Mouse (Mus musculus): ENCODE results near the gene Tmem132c.

The Tmem132c gene

DNA sequence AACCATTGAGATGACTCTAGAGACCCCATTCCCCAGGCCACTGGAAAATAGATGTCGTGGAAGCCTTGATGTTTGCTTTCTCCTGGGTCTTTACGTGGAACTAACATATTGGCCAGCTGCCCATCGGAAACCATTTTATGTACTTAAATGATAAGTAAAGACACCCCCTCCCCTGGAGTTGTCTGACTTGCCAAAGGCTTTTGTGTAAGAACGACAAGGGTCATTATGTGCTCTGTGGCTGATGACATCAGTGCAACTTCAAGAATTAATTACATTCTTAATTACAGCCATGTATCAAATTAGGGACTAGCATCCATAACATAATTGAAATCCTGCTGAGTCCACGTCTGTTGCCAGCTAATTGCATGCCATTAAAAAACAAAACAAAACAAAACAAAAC is 45.3 kb downstream of the Tmem132c start:
- no peak for DNase-seq (ENCODE audit: low read depth)

DNA sequence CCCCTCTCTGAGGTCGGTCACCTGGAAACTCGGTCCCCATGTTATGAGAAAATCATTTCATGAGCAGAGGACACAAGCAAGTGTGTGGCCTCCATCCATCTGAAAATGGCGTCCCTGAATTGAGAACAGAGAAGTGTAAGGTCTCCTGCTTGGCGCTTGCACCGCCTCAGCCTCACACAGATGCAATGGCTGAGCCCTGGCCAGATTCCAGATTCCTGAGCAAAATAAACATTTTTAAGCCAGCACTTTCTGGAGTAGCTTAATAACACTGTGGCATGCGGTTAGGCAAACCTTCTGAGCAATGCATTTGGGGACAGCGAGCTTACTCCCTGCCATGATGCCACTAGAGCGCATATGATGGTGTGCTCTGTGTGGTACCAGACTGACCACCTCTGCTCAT is 48.1 kb downstream of the Tmem132c start:
- DNase-seq (ENCODE audit: low read depth), result no peak

DNA sequence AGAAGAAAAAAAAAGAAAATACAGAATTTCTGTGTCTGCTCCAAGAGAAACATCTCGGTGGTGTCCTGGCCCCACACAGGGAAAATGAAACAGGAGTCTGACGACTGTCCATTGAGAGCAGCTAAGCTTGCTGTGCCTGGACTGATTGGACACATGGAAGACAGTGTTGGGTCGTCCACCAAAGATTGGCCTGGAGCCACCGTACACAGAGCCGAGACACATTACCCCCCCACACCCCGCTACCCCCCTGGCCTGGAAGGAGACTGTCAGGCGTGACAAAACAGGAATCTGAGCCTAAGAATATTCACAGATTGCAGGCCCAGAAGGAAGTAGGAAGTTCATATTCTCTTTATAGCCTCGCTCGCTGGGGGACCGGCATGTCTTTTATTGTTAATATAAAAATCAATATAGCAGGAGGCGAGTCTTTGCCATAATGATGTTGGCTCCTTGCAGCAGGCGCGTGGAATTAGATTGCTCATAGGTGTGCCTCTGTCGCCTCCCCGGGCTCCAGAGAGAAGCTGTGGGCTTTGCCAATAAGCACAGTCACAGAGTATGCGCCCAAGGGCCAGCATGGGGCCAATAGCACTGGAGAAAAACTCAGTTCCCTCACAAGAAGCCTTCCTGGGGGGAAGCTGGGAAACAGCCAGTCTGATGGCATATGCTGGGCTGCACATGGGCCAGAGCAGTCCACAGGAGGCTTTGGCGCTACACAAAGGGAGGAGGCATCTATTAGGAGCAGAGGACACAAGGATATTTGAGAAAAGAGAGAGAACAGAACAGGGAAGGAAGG is 49.0 kb downstream of the Tmem132c start:
- no peak for DNase-seq (ENCODE audit: low read depth)

DNA sequence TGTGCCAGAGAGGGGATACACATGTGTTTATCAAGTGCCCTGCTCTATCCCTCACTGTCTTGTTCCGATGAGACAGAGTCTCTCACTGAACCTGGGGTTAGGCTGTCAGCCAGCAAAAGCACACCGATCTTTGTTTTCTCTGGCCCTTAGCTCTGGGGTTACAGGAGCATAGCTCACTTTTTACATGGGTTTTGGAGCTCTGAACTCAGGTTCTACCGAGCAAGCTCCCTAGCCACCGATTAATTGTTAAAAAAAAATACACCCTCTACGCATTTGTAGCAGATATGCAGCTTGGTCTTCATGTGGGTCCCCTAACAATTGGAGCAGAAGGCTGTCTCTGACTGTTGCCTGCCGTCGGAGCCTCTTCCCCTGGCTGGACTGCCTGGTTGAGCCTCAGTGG is 50.0 kb downstream of the Tmem132c start:
- DNase-seq (ENCODE audit: low read depth), result no peak

DNA sequence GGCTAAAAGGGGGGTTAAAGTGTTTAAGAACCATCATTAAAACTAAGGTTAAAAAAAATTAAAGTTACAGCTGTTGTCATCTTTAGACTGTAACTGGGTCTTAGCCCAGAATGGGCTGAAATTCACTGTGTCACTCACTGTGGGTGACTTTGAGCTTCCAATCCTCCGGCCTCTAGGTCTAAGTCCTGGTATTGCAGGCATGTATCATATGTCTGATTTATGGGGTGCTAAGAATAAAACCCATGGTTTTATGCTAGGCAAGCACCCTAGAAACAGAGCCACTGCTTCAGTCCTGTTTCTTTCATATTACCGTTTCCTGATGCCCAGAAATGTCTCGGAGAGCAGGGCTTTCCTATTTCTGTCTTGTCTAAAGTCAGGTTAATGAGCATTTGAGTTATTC is 52.1 kb downstream of the Tmem132c start:
- no peak for DNase-seq (ENCODE audit: low read depth)

DNA sequence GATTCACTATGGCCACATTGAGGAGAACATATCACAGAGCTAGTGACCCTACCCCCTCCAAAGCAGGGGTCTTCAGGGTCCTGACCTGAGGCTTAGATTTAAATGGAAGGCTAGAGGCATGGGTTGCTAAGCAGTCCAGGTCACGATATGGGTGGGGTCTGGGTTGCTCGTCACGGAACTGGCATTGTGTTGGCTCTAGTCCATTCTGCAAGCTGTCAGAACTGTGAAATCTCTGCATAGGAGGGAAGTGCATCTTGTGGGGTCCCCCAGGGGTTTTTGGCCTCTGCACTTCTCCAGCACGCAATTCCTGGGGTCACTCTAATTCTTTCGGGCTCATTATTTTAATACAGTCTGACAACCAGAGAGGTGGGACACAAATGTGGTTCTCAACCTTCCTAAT is 55.9 kb downstream of the Tmem132c start:
- no peak for DNase-seq (ENCODE audit: low read depth)

DNA sequence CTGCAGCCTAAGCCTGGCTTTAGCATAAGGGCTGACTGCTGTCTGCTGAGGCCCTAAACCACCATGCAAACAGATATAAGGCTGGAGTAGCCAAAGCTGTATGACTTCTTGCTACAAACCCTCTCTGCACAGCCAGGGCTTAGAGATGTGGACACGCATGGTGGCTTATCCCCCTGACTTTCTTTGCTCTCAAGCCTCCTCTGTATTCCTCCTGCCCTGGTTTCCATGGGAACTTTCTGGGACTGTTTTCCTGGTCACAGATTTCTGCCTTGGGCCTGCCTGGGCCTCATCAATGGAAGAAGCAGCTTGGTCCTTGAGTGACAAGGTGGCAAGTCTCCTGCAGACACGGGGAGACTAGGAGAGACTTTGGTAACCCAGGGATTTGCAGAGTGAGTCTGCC is 56.5 kb downstream of the Tmem132c start:
- no peak for DNase-seq (ENCODE audit: low read depth)

DNA sequence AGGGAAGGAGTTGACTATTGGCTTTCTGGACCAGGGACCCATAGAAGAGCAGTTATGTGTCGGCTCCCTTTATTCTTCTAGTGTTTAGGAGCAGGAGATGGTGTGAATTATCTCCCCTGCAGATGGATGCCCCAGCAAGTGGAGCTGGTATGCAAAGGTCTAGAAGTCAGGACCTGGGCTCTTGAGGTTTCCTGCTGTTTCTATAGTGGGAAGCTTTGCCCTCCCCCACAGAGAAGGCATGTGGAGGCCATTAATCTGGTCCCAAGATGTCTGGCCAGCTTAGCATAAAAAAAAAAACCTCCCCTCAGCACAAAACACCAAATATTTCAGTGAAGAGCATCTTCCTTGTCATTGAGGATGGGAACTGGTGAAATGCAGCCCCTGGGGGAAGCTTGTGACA is 57.4 kb downstream of the Tmem132c start:
- no peak for DNase-seq (ENCODE audit: low read depth)

DNA sequence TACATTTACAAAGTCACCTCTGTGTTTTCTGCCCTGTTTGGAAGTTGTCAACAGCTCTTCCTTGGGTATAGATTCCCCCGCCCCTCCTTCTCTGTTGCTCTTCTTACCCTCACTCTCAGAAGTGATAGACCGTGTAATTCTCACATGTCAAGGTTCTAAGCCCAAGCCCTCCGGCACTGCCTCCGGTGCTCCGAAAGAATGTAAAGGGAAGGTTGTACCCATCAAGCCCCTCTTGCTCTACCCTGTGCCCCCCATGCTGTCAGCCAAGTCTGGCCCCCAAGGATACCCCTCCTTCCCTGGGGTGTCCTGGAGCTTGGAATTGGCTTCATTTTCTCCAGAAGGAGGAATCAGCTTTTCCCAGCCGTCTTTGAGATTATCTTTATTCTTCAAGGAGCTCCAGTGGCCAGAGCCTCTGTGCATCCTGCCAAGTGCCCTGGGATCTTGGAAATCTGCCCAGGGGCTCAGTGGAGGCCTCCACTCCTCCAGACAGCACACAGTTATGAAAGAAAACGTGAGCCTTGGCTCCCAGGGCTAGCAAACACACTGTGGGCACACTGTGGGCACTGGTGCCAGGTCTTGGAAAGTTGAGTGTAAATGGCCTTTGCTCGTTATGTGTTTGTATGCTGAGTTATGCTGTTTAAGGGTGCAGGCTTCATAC is 59.1 kb downstream of the Tmem132c start:
- no peak for DNase-seq (ENCODE audit: low read depth)

DNA sequence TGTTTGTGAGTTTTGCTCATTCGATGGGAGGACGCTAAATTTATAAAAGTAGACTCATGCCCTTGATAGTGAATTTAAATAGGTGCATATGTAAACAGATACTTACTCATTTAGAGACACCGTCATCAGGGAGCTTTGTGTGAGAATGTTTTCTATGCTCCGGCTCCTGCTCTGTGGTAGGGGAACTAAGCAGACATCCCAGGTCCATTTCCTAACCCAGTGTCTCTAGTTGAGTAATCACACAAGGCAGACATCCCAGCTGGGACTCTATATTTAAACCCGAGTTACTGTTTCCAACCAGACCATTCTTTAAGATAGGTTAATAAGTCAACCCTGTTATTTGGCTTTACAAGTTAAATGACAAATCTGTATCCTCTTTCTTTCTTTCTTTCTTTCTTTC is 63.7 kb downstream of the Tmem132c start:
- no peak for DNase-seq (ENCODE audit: low read depth)

DNA sequence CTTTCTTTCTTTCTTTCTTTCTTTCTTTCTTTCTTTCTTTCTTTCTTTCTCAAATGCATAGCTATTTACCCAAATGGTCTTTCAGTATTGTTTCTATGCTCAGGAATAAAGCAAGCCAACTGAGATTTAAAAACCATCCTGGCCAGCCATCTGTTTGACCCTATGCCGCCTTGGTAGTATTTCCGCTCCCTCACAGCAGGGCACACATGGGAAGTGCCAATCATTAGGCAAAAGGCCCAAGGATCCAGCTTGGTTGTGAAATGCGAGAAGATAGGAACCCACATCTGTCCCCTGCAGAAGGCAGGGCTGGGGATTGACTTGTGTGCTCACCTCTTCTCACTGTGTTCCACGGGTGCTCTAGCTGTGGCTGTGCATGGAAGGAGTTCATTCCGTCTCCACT is 64.1 kb downstream of the Tmem132c start:
- DNase-seq (ENCODE audit: low read depth), result no peak

DNA sequence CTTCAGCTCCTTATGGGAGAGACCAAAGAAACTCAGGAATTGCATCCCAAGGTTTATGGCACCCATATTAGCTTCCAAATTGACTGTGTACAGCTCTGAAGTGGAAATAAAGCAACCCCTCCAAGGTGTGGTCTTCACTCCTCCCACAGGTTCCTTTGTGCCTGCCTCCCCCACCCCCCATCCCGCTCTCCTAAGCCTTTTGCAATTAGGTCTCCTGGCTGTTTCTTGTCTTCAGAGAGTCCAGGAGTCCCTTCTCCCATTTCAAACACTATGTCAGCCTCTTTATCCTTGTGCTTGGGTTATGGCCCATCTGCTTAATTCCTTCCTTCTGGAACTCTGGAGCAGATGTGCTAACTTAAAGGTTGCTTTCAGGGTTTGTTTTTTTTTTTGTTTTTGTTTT is 65.1 kb downstream of the Tmem132c start:
- no peak for DNase-seq (ENCODE audit: low read depth)

DNA sequence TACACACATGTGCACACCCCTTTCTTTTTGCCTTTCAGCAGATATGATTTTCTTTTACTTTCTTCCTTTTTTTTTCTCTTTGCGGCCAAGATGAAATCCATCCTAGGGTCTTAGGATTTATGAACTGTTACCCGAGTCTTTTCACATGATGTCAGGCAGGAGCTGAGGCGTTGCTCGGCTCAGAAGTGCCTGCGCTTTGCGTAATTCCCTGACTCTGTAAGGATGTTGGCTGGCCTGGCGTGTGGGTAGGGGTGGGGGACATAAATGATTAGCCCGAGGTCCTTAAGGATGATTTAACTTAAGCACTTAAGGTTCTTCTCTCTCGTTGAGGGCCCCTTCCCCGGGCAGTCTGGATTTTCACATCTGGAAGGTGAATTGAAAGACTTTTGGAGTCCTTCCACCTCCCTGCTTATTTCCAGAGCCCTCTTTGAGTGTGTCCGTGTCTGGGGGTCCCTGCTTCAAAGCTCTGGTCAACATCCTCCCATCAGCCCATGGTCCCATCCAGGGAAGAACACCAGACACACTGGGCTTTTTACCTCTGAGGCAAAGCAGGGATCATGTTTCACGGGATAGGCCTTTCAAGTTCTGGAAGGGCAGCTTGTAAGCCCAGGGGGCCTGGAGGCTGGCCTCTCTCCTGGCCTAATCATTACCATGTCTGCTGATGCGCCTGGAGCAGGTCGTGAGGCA is 68.9 kb downstream of the Tmem132c start:
- no peak for DNase-seq (ENCODE audit: low read depth)

DNA sequence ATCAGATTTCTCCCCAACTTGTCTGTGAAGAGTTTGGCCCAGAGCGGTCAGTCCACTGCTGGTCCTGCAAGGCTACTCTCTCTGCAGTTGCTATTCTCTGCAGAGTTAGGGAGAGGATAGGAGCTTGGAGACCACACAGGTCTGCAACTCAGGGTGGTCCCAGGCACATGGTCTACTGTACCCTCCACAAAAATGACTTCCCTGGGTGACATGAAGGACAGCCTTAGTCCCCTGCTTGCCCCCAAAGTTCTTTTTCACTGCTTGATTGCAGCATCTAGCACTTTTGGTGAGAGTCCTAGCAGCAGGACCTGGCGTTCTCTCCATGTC is 69.4 kb downstream of the Tmem132c start:
- DNase-seq (ENCODE audit: low read depth), result no peak

DNA sequence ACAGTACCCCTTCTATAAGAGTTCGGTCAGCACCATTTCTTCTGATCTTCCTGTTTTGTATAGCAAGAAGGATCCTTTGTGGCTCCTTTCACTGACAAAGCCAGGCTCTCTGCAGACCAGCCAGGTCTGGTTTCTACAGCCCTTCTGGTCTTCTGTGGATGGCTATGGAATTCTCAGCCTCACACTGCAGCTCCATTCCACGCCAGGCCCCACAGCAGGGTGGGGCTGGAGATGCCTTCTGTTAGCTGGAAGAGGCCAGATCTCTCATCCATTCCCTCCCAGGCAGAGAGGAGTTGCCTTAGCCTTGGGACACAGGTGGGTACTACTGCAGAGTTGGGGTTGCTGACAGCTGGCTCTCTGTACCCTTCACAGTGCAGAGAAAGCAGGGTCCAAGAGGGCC is 72.0 kb downstream of the Tmem132c start:
- no peak for DNase-seq (ENCODE audit: low read depth)

DNA sequence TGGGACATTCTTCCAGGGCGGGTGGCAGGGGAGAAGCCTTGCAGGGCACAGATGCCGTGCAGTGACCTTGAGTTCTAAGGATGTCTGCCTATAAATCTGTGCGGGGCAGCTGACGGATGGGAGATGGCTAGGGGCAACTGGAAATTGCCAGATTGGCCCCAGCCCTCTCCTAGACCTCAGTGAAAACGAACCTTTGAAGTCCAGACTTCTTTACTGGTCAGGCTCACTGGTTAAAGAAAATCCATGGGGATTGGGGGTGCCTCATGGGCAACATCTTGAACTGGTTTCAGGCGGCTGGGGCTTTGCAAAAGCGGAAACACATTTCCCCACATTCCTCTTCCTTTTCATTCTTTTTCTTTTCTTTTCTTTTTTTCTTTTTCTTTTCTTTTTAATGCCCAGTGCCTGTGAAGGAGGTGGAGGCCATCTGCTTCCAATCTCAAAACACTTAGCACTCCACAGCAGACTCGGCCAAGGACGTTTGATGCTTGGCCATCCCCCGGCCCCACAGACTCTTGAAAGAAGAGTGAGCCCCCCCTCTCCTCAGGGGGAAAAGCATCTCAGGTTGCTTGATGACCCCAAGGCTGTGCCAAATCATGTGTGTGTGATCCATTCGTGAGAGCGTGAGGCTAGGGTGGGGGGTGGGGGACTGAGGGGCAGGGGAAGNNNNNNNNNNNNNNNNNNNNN is 77.6 kb downstream of the Tmem132c start:
- no peak for DNase-seq (ENCODE audit: low read depth)

DNA sequence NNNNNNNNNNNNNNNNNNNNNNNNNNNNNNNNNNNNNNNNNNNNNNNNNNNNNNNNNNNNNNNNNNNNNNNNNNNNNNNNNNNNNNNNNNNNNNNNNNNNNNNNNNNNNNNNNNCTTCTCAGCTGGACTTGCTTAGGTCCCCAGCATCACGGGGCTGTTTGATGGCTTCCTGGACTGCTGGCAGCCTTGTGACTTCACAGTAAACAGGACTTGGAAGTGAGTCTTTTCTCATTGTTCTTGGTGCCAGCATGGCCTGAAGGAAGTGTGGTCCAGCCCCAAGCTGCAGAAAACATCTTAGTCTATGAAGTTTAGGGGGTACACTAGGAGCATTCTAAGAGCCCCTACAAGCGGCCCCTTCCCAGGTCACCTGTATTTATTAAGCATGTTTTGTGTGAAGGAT is 83.0 kb downstream of the Tmem132c start:
- no peak for DNase-seq (ENCODE audit: low read depth)

DNA sequence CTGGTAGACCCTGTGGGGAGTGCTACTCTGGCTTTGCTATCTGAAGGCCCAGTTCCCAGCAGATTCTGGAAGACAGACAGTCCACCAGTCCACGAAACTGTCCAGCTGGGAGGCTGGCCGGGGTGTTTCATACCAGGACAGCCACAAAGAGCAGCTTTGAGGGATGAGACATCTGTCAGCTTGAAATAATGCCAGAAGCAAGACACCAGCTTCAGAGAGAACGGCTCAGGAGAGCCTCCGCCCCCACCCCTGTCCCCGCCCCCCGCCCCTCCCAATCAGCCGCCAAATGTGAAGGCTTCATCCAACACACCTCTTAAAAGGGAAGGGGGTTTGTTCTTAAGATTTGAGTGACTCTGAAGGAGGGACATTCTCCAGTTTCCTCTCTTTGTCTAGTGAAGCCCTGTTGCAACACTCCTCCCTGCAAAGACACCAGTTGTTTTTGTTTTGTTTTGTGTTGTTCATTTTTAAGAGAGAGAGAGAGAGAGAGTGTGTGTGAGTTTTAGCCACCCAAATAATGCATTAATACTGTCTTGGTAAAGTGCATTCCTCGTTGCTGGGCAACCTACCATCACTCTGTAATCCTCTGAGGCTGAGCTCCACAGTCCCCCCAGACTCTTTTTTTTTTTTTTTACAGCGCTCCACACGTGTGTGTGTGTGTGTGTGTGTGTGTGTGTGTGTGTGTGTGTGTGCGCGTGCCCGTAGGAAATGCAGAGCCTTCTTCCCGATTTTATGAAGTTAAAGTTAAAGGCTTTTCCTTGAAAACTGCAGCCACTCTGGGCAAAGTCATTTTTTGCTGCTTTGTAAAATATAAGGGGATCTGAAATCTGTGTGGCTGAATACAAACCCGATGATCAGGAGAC is 94.7 kb downstream of the Tmem132c start:
- DNase-seq (ENCODE audit: low read depth), result no peak

DNA sequence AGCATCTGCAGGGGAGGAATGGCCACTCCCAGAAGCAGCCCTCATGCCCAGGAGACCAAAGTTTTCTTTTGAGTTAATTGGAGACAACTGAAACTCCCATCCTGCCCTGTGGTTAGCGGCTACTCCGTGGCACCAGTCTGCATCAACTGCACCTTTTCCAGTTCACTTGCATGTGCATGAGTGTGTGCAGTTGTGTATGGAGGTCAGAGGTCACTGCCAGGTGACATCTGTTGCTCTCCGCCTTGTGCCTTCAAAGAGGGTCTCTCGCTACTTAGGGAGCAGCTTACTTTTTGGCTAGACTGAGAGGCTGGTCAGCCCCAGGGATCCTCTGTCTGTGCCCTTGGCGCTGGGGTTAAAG is 95.3 kb downstream of the Tmem132c start:
- no peak for DNase-seq (ENCODE audit: low read depth)

DNA sequence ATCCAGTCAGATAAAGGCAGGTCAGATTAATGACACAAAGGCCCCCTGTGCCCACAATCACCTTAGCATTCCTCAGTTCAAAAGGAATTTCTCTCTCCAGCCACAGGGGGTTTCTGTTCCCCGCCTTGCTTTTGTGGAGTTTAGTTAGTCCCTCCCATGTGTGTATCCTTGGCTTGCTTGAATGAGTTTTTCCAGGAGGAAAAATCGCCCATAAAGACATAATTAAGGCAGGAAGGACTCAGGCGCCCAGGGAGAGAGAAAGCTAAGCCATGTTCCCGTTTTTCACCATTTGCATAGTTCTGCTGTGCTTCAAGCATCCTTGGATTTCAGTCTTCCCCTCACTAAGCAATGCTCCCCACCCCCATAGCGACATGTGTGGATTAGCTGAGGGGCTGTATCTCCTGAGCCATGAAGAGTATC is 97.4 kb downstream of the Tmem132c start:
- no peak for DNase-seq (ENCODE audit: low read depth)

DNA sequence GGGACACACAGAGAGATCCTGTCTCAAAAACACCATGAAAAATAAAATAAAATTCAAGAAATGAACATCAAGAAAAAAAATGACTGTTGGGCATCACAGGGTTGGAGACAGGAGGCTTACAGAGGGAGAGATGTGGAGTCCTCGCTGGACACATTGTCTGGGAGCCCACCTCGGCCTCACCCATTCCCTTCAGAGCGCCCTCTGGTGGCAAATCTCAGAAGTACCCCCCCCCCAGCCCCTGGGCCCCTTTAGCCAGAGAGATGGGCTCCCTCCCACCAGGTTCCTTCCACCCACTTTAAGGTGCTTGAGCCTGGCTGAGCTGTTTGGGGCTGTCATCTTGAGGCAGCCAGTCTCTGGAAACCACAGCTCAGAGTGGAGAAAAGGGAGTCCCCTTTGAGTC is 99.5 kb downstream of the Tmem132c start:
- DNase-seq (ENCODE audit: low read depth), result no peak

DNA sequence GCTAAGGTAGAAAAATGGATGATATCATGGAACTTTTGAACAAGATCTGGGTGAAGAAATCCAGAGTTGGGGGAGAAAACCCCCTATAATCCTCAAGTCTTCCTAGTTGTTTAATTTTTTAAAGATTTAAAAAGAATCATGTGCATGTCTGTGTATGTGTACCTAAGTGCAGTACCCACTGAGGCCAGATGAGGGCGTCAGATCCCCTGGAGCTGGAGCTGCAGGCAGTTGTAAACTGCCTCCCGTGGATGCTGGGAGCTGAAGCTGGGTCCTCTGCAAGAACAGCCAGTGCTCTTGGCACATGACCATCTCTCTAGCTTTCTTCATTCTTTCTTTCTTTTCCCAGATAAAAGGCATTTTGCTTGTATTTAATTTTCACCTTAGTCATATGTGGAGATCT is 103.1 kb downstream of the Tmem132c start:
- no peak for DNase-seq (ENCODE audit: low read depth)

All from 416B (cell line).